Mouse (Mus musculus) liver, embryonic 14.5 days (tissue): Measurements from ENCODE around the gene Crispld2.

Experiments used
- CTCF ChIP-seq: IDR thresholded peaks from 2 replicates; pipeline ENCODE4 v1.5.1; 2016; ENCODE audit warnings: antibody characterized with exemption, low read depth, control low read depth
- EP300 ChIP-seq: IDR thresholded peaks from 2 replicates; pipeline ENCODE4 v1.6.1; 2016; ENCODE audit warnings: antibody characterized with exemption, low read depth

- no peak for TF ChIP-seq CTCF
- no peak for TF ChIP-seq EP300
These were observed 8.2 kb downstream of the Crispld2 start for GRCm38 (mm10) chr8:120000461-120000860.
